Mouse (Mus musculus): ENCODE measurements around the gene Ephb1.

DNA sequence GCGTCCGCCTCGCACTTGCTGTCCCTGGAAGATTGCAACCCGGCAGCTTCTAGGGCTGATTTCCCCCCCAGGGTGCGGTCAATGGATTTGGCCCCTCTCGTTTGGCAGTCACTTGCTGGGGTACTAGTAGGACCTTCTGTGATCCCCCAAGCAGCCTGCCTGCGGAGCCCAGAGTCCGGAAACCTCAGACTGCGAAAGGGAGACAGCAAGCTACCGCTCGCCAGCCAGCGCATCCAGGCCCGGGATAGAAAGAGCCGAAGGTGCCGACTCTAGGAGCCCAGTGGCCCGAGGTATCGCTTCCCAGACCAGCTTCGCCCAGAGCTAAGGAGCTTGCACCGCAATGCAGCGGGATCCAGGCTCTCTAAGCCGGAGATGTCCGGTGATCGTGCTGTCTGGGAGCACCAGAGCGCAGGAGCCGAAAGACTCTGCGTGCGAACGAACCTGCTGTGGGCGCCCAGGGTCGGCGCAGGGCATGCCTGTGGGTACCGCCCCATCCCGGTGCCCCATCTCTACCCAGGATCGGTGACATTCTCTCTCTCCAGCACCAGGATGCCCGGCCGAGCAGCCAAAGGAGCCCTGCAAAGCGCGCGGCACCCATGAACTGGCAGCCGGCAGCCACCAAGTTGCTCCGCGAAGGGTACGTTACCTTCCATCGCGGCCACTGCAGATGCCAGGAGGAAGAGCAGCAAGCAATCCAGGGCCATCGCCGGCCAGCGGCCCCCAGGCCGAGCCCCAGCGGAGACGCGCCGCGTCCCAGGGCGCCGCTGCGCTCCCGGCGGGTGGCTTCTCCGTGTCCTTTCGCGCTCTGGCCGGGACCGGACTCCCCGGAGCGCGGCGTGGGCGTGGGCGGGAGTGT lies 629 bp downstream of the Ephb1 start:
- TF ChIP-seq CTCF (IDR thresholded peaks at IDR 0.05): no peak
- TF ChIP-seq EP300 (IDR thresholded peaks at IDR 0.05): no peak
